Mouse (Mus musculus): ENCODE results near the gene Tmem175. TPM values are rescaled to one million over a fixed set of nuclear protein-coding genes. Genes with fewer than 3 reads are reported as not detected.

Tmem175 gene
- total and polyA plus RNA-seq, 3 experiments: 20.3 to 25.4 (median 21.4) TPM

DNA sequence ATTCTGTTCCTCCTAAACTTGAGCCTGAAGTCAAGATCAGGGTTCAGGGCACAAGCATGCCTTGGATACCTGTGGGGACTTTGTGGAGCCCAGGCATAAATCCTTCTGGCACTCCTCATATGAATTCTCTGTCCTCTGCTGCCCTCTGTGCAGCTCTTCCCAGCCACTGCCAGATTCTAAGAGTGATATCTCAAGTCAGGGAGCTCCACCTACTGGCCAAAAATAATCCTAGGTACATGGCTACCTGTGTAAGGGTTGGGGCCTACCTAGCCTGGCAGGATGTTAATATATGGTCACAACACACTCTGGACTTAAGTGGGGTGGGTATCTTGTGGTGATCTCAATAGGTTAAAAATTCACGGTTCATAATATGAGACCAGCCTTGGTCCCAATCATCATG, 22.3 kb downstream of the Tmem175 start:
- Histone ChIP-seq H3K79me2 (replicated peaks; ENCODE audit: control insufficient read depth, extremely low read depth, insufficient read depth, poor library complexity, severe bottlenecking) (no peaks in the 10 kb centered on the region), H3K4me2 (ENCODE audit: insufficient read depth, low read depth, poor library complexity, severe bottlenecking) (no peak overlapping the region), H3K27me3 (replicated peaks) (no peaks in the 10 kb centered on the region), H3K36me3 (replicated peaks in 1 of 2; ENCODE audit: control insufficient read depth in 1 of 2, insufficient read depth in 1 of 2, low read length in 1 of 2) (peaks cover 73 to 98% of the 10 kb centered on the region in 2 experiments), H3K4me3 (replicated peaks in 1 of 3; ENCODE audit: low read depth in 2 of 3, low read length in 2 of 3, poor library complexity in 1 of 3) (no peak overlapping the region), H3K4me1 (ENCODE audit: control insufficient read depth in 1 of 2, insufficient read depth in 2 of 2) (no peaks in the 10 kb centered on the region), H3K27ac (ENCODE audit: insufficient read depth, low read depth) (no peak overlapping the region), H3K9ac (ENCODE audit: insufficient read depth, low read depth) (no peak overlapping the region), H3K9me3 (replicated peaks; ENCODE audit: low read length) (no peaks in the 10 kb centered on the region)
- in situ Hi-C loops (cut with MboI; ENCODE audit: low pct_ligation_motif_present, low pct_unique_long_range_greater_than_20kb, low sequenced_read_pairs) (loop anchor here (25.0 kb wide), 1 partner anchor 215 kb away; the partner anchor contains the start of genes Atp5k and Mfsd7a), dilution Hi-C loops (cut with MboI; ENCODE audit: extremely low pct_ligation_motif_present, extremely low pct_unique_long_range_greater_than_20kb, low sequenced_read_pairs) (no loop called here)
- peak; percentile 57 for DNase-seq (ENCODE audit: extremely low read depth)
- TF ChIP-seq E2F4 (IDR thresholded peaks at IDR 0.05; ENCODE audit: insufficient replicate concordance, low read depth, low read length) (no peak), RAD21 (IDR thresholded peaks at IDR 0.05; ENCODE audit: low read depth, low read length) (peak; percentile 76), CHD2 (IDR thresholded peaks at IDR 0.05; ENCODE audit: low read length) (no peak), SMC3 (IDR thresholded peaks at IDR 0.05; ENCODE audit: low read depth, low read length) (peak; percentile 68), CTCF (conservative IDR thresholded peaks at IDR 0.05 in 1 of 2, IDR thresholded peaks at IDR 0.05 in 1 of 2; ENCODE audit: low read depth in 2 of 2, low read length in 2 of 2) (peak; percentile 11 to 93; a peak in 2 of 4 replicates)

GRCm38 (mm10) chr5:108653341-108653740, 23.8 kb downstream of the Tmem175 start:
- Histone ChIP-seq H3K9ac (ENCODE audit: insufficient read depth, low read depth) (no peak overlapping the region), H3K4me3 (replicated peaks in 1 of 3; ENCODE audit: low read depth in 2 of 3, low read length in 2 of 3, poor library complexity in 1 of 3) (no peak overlapping the region), H3K27me3 (replicated peaks) (no peaks in the 10 kb centered on the region), H3K4me1 (ENCODE audit: control insufficient read depth in 1 of 2, insufficient read depth in 2 of 2) (peaks cover 0 to 6% of the 10 kb centered on the region in 2 experiments; a peak in 1 of 4 replicates), H3K36me3 (replicated peaks in 1 of 2; ENCODE audit: control insufficient read depth in 1 of 2, insufficient read depth in 1 of 2, low read length in 1 of 2) (peaks cover 73 to 98% of the 10 kb centered on the region in 2 experiments), H3K27ac (ENCODE audit: insufficient read depth, low read depth) (no peak overlapping the region), H3K79me2 (replicated peaks; ENCODE audit: control insufficient read depth, extremely low read depth, insufficient read depth, poor library complexity, severe bottlenecking) (no peaks in the 10 kb centered on the region), H3K9me3 (replicated peaks; ENCODE audit: low read length) (no peaks in the 10 kb centered on the region), H3K4me2 (ENCODE audit: insufficient read depth, low read depth, poor library complexity, severe bottlenecking) (no peak overlapping the region)
- dilution Hi-C loops (cut with MboI; ENCODE audit: extremely low pct_ligation_motif_present, extremely low pct_unique_long_range_greater_than_20kb, low sequenced_read_pairs): no loop called here
- DNase-seq (ENCODE audit: extremely low read depth): no peak
- no peak for TF ChIP-seq CTCF (conservative IDR thresholded peaks at IDR 0.05 in 1 of 2, IDR thresholded peaks at IDR 0.05 in 1 of 2; ENCODE audit: low read depth in 2 of 2, low read length in 2 of 2)
- TF ChIP-seq JUND (conservative IDR thresholded peaks at IDR 0.05; ENCODE audit: low read depth, low read length): no peak
- no peak for TF ChIP-seq IRF4 (IDR thresholded peaks at IDR 0.05; ENCODE audit: low read depth, low read length)
- no peak for TF ChIP-seq MAX (IDR thresholded peaks at IDR 0.05; ENCODE audit: low read length)
- no peak for TF ChIP-seq TCF12 (IDR thresholded peaks at IDR 0.05; ENCODE audit: low read depth, low read length)
- no peak for TF ChIP-seq E2F4 (IDR thresholded peaks at IDR 0.05; ENCODE audit: insufficient replicate concordance, low read depth, low read length)
- no peak for TF ChIP-seq MYC (IDR thresholded peaks at IDR 0.05; ENCODE audit: low read depth, low read length)
- no peak for TF ChIP-seq CHD2 (IDR thresholded peaks at IDR 0.05; ENCODE audit: low read length)
- no peak for TF ChIP-seq ZMIZ1 (IDR thresholded peaks at IDR 0.05; ENCODE audit: low read depth, low read length)
- TF ChIP-seq MXI1 (IDR thresholded peaks at IDR 0.05; ENCODE audit: low read depth, low read length): no peak
- no peak for TF ChIP-seq ELF1 (IDR thresholded peaks at IDR 0.05; ENCODE audit: low read depth, low read length)
- no peak for TF ChIP-seq PAX5 (IDR thresholded peaks at IDR 0.05; ENCODE audit: low read length)
- TF ChIP-seq KAT2A (IDR thresholded peaks at IDR 0.05; ENCODE audit: insufficient replicate concordance, low read length): no peak
- TF ChIP-seq GABPA (IDR thresholded peaks at IDR 0.05; ENCODE audit: insufficient replicate concordance, low read depth, low read length): no peak
- no peak for TF ChIP-seq JUN (IDR thresholded peaks at IDR 0.05; ENCODE audit: insufficient read depth, low read depth, low read length)
- TF ChIP-seq POLR2AphosphoS2 (IDR thresholded peaks at IDR 0.05; ENCODE audit: low read depth, low read length): no peak
- no peak for TF ChIP-seq ZC3H11A (IDR thresholded peaks at IDR 0.05; ENCODE audit: low read depth, low read length)
- in situ Hi-C loops (cut with MboI; ENCODE audit: low pct_ligation_motif_present, low pct_unique_long_range_greater_than_20kb, low sequenced_read_pairs): loop anchor here (25.0 kb wide), 1 partner anchor 216 kb away; the partner anchor contains the start of genes Atp5k and Mfsd7a

Data from CH12.LX (cell line).